Comparison of ENCODE assay signal across 9 mouse cellular contexts in the genomic region with DNA sequence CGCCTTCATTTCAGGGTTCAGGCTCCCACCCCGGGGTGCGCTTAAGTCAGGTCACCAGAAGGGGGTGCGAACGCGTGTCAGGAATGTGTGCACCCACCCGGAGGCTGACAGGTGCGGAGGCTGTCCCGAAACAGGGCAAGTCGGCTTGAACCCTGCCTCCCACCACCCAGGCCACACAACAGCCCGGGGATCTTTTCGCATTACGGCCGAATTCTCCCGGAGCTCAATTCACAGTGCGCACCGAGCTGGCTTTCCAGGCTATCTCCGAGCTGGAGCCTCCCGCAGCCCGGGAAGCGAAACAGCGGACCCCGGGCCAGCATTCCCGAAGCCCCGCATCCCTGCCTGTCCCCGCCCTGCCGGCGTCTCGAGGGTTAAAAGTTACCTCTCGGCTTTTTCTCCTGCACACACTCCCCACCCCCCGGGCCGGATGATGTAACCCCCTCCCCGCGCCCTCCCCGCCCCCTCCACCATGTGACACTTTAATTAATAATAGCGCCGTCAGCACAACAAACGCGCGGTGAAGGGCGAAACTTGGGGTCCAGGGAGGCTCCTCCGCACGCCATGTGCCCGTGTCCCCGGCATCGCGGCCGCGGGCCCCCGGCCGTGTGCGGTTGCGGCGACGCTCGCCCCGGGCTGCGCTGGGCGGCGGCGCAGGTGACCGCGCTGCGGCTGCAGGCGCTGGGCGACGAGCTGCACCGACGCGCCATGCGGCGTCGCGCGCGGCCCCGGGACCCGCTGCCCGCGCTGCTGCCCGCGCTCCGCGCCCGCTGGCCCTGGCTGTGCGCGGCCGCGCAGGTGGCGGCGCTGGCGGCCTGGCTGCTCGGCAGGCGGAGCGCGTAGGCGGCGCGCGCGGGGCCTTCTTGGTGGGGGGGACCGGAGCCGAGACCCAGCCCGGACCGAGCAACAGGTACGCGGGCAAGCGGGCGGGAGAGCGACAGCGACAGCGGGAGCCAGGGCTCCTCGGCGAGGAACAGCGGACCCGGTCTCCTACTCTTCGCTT. TPM values are rescaled to one million over a fixed set of nuclear protein-coding genes. Genes with fewer than 3 reads are reported as not detected.
DNase-seq lines count a peak whose midpoint lies in the region; ATAC-seq and TF ChIP-seq lines count a peak whose summit lies in the region.
"Had no signal": no experiment of that assay in that cellular context is flagged by ENCODE, and none has a peak within 500 bp of the region (broad histone marks: within the 10 kb centered on the region; RNA-seq: fewer than 3 reads in every experiment).

No protein-coding gene starts in this region.

- peak overlapping the region; percentile 62 for H3K27ac ChIP-seq in hindbrain, embryonic 10.5 days
- no peak overlapping the region for H3K27ac ChIP-seq in liver, embryonic 14.5 days
- no peak overlapping the region for H3K27ac ChIP-seq in stomach, embryonic 14.5 days (ENCODE audit: low read length)

- WGBS in hindbrain, embryonic 10.5 days: 5% methylated on average over 117 of the region's 117 CpGs
- 1% methylated on average over 108 of the region's 117 CpGs for WGBS in liver, embryonic 14.5 days (ENCODE audit: insufficient replicate concordance)
- under 1% methylated on average over 113 of the region's 117 CpGs for WGBS in stomach, embryonic 14.5 days

- DNase-seq in cerebellum, adult 11 months: peak; percentile 42
- no peak for DNase-seq in cerebellum, adult 11-12 months
- DNase-seq in CD4-positive helper T cell, adult 2 months (ENCODE audit: low read depth, low spot score): peak; percentile 15
- DNase-seq in cerebellum, postnatal 36 days: peak; percentile 49 to 66
- DNase-seq in hindbrain, embryonic 10.5 days (ENCODE audit: low spot score): peak; percentile 45
- no peak for DNase-seq in liver, embryonic 14.5 days (ENCODE audit: low read depth in 3 of 3, low spot score in 3 of 3)

- H3K4me3 ChIP-seq in hindbrain, embryonic 10.5 days: peak overlapping the region; percentile 58
- H3K4me3 ChIP-seq in liver, embryonic 14.5 days (ENCODE audit: insufficient read depth in 1 of 2, low read depth in 2 of 2, low read length in 2 of 2): peak overlapping the region in 1 of 2 experiments; percentile 39; a peak in 2 of 4 replicates
- peak overlapping the region; percentile 36 for H3K4me3 ChIP-seq in stomach, embryonic 14.5 days (ENCODE audit: low read depth, low read length)

- no peak for ATAC-seq in liver, embryonic 14.5 days (ENCODE audit: insufficient read depth)
- ATAC-seq in stomach, embryonic 14.5 days (ENCODE audit: insufficient number of reproducible peaks, insufficient read depth, low FRiP score, low read depth): 0 out of 2 replicates have a peak, but pooled peaks have one; percentile 15
- no peak for ATAC-seq in inflammation-experienced regulatory T-cells, adult 6 months

- H3K36me3 ChIP-seq in hindbrain, embryonic 10.5 days: no peaks in the 10 kb centered on the region
- no peaks in the 10 kb centered on the region for H3K36me3 ChIP-seq in liver, embryonic 14.5 days (replicated peaks; ENCODE audit: control insufficient read depth, insufficient read depth, low read depth)
- H3K36me3 ChIP-seq in stomach, embryonic 14.5 days (ENCODE audit: control insufficient read depth, insufficient read depth, low read length): no peaks in the 10 kb centered on the region

- H3K4me1 ChIP-seq in hindbrain, embryonic 10.5 days (replicated peaks): peaks cover 48% of the 10 kb centered on the region
- no peaks in the 10 kb centered on the region for H3K4me1 ChIP-seq in liver, embryonic 14.5 days (replicated peaks; ENCODE audit: control insufficient read depth in 2 of 2, insufficient read depth in 2 of 2, low read length in 1 of 2)
- peaks cover 21% of the 10 kb centered on the region; the same call in 1 of the 2 replicates for H3K4me1 ChIP-seq in stomach, embryonic 14.5 days (ENCODE audit: control insufficient read depth, insufficient read depth, low read length)

- H3K9ac ChIP-seq in liver, embryonic 14.5 days (replicated peaks): no peak overlapping the region
- peak overlapping the region; percentile 30; the same call in 1 of the 2 replicates for H3K9ac ChIP-seq in stomach, embryonic 14.5 days (replicated peaks; ENCODE audit: low read depth, low read length)

- no peak for TF ChIP-seq CTCF in liver, embryonic 14.5 days (IDR thresholded peaks at IDR 0.05; ENCODE audit: low read depth)

- no peaks in the 10 kb centered on the region for H3K9me3 ChIP-seq in hindbrain, embryonic 10.5 days
- H3K9me3 ChIP-seq in liver, embryonic 14.5 days (ENCODE audit: control insufficient read depth, low read length): no peaks in the 10 kb centered on the region
- H3K9me3 ChIP-seq in stomach, embryonic 14.5 days (ENCODE audit: control insufficient read depth, low read depth, low read length): no peaks in the 10 kb centered on the region

- peaks cover 94% of the 10 kb centered on the region for H3K27me3 ChIP-seq in hindbrain, embryonic 10.5 days (ENCODE audit: insufficient read depth, poor library complexity, severe bottlenecking)
- peaks cover 67% of the 10 kb centered on the region for H3K27me3 ChIP-seq in liver, embryonic 14.5 days (ENCODE audit: control insufficient read depth, insufficient read depth, low read length)
- peaks cover 64% of the 10 kb centered on the region for H3K27me3 ChIP-seq in stomach, embryonic 14.5 days (ENCODE audit: control insufficient read depth, insufficient read depth, low read length)

- TF ChIP-seq EP300 in liver, embryonic 14.5 days (IDR thresholded peaks at IDR 0.05; ENCODE audit: low read depth): no peak

- peak overlapping the region; percentile 55 for H3K4me2 ChIP-seq in liver, embryonic 14.5 days (ENCODE audit: low read depth)
- H3K4me2 ChIP-seq in stomach, embryonic 14.5 days (replicated peaks; ENCODE audit: low read depth, low read length): peak overlapping the region; percentile 97

RNA-seq across cellular contexts. Expression of a gene that starts 5.1 kb away (rescaled TPM):
- 0.25 and 0.37 TPM in 2 replicates for polyA plus RNA-seq in hindbrain, embryonic 10.5 days (2016; fragmentation: Nextera tagmentation; extraction: Ambion mirVana)
- 0.01 and 0.02 TPM in 2 replicates for polyA plus RNA-seq in liver, embryonic 14.5 days (2012; rRNA removed)
- polyA plus RNA-seq in liver, embryonic 14.5 days (2014; fragmentation: Nextera tagmentation; extraction: Ambion mirVana): not detected in 2 replicates
- 0.72 and 0.81 TPM in 2 replicates for polyA plus RNA-seq in stomach, embryonic 14.5 days (2014; fragmentation: Nextera tagmentation; extraction: Ambion mirVana)
- under 1 TPM in 1 of 3 experiments, not detected in 2; 0.54 TPM for polyA plus RNA-seq in inflammation-experienced regulatory T-cells, adult 6 months (2017; shearing (Covaris generic))
- polyA plus RNA-seq: C2C12 had no signal

RNA-seq across cellular contexts. Expression of a gene that starts 14.3 kb away (rescaled TPM):
- 35.0 and 36.8 TPM in 2 replicates for polyA plus RNA-seq in hindbrain, embryonic 10.5 days (2016; fragmentation: Nextera tagmentation; extraction: Ambion mirVana)
- polyA plus RNA-seq in liver, embryonic 14.5 days (2012; rRNA removed): 10.2 and 10.8 TPM in 2 replicates
- 6.2 and 7.4 TPM in 2 replicates for polyA plus RNA-seq in liver, embryonic 14.5 days (2014; fragmentation: Nextera tagmentation; extraction: Ambion mirVana)
- polyA plus RNA-seq in stomach, embryonic 14.5 days (2014; fragmentation: Nextera tagmentation; extraction: Ambion mirVana): 22.5 and 23.9 TPM in 2 replicates
- 1 to 10 TPM; 3.2 to 3.5 (median 3.3) TPM for polyA plus RNA-seq in inflammation-experienced regulatory T-cells, adult 6 months (2017; shearing (Covaris generic))

Comparison
In these comparisons a context has a peak if more than half of its experiments do, and no peak if none do; other contexts are left out.
1. DNase-seq: peak in cerebellum, adult 11 months (single experiment), CD4-positive helper T cell, adult 2 months (single experiment), cerebellum, postnatal 36 days (2 of 2) and hindbrain, embryonic 10.5 days (single experiment); none in cerebellum, adult 11-12 months (single experiment) and liver, embryonic 14.5 days (0 of 3).